Mouse (Mus musculus): ENCODE data around the gene Csf2rb.

- no peak for TF ChIP-seq GATA1 (IDR thresholded peaks at IDR 0.05; ENCODE audit: borderline replicate concordance, low read length)
- TF ChIP-seq FLI1 (IDR thresholded peaks at IDR 0.05; ENCODE audit: low read length), result no peak
These were observed 37.6 kb upstream of the Csf2rb start for GRCm38 (mm10) chr15:78287941-78288340.
